In genomic region chr15:79216191-79216590, GRCm38 (mm10) we compare ENCODE assay signal across 24 mouse cellular contexts. TPM values are rescaled to one million over a fixed set of nuclear protein-coding genes. Genes with fewer than 3 reads are reported as not detected.
DNase-seq lines count a peak whose midpoint lies in the region; ATAC-seq and TF ChIP-seq lines count a peak whose summit lies in the region.
"Had no signal": no experiment of that assay in that cellular context is flagged by ENCODE, and none has a peak within 500 bp of the region (broad histone marks: within the 10 kb centered on the region; RNA-seq: fewer than 3 reads in every experiment).

No protein-coding gene starts in this region.

- no peak overlapping the region for H3K9ac ChIP-seq in hindbrain, embryonic 12.5 days
- H3K9ac ChIP-seq in forebrain, postnatal 0 days = no peak overlapping the region
- H3K9ac ChIP-seq: embryonic facial prominence, embryonic 12.5 days; forebrain, embryonic 13.5 days; forebrain, embryonic 15.5 days had no signal

- H3K4me2 ChIP-seq in hindbrain, embryonic 12.5 days (replicated peaks) = no peak overlapping the region
- H3K4me2 ChIP-seq in forebrain, postnatal 0 days (ENCODE audit: low read depth) = no peak overlapping the region
- H3K4me2 ChIP-seq: embryonic facial prominence, embryonic 12.5 days; forebrain, embryonic 13.5 days; forebrain, embryonic 15.5 days had no signal

- 0 out of 2 replicates have a peak overlapping the region, but pooled peaks have one; percentile 3 for H3K27ac ChIP-seq in hindbrain, embryonic 10.5 days
- H3K27ac ChIP-seq in hindbrain, embryonic 12.5 days = no peak overlapping the region
- H3K27ac ChIP-seq in testis, adult 2 months (ENCODE audit: control insufficient read depth, insufficient read depth, low read depth, low read length) = no peak overlapping the region
- no peak overlapping the region for H3K27ac ChIP-seq in forebrain, postnatal 0 days (ENCODE audit: low read depth, low read length)
- H3K27ac ChIP-seq: embryonic facial prominence, embryonic 10.5 days; embryonic facial prominence, embryonic 12.5 days; forebrain, embryonic 13.5 days; forebrain, embryonic 15.5 days had no signal

- 73% methylated on average over 3 of the region's 3 CpGs for WGBS in hindbrain, embryonic 10.5 days
- 80% methylated on average over 3 of the region's 3 CpGs for WGBS in hindbrain, embryonic 12.5 days
- WGBS in forebrain, postnatal 0 days = 74% methylated on average over 3 of the region's 3 CpGs

- no peak for ATAC-seq in hindbrain, embryonic 12.5 days (ENCODE audit: low FRiP score)
- no peak for ATAC-seq in forebrain, postnatal 0 days
- ATAC-seq: activated CD4-positive, CD25-positive, alpha-beta regulatory T cell, adult 4 months; CD4-positive, CD25-positive, alpha-beta regulatory T cell, adult 4 months; forebrain, embryonic 13.5 days; forebrain, embryonic 15.5 days; Patski had no signal

- H3K4me1 ChIP-seq in hindbrain, embryonic 10.5 days (replicated peaks) = peaks cover 47% of the 10 kb centered on the region
- H3K4me1 ChIP-seq in hindbrain, embryonic 12.5 days = peaks cover 13% of the 10 kb centered on the region
- H3K4me1 ChIP-seq in testis, adult 2 months (ENCODE audit: control insufficient read depth, insufficient read depth, low read length) = peaks cover 10% of the 10 kb centered on the region
- H3K4me1 ChIP-seq in forebrain, postnatal 0 days (ENCODE audit: insufficient read depth) = no peaks in the 10 kb centered on the region
- H3K4me1 ChIP-seq: forebrain, embryonic 13.5 days; forebrain, embryonic 15.5 days had no signal

- no peaks in the 10 kb centered on the region for H3K36me3 ChIP-seq in hindbrain, embryonic 10.5 days
- H3K36me3 ChIP-seq in hindbrain, embryonic 12.5 days = no peaks in the 10 kb centered on the region
- H3K36me3 ChIP-seq in testis, adult 2 months (ENCODE audit: control insufficient read depth, insufficient read depth, low read length) = no peaks in the 10 kb centered on the region
- no peaks in the 10 kb centered on the region for H3K36me3 ChIP-seq in forebrain, postnatal 0 days (ENCODE audit: insufficient read depth)
- H3K36me3 ChIP-seq: embryonic facial prominence, embryonic 10.5 days; embryonic facial prominence, embryonic 12.5 days; forebrain, embryonic 15.5 days had no signal

- TF ChIP-seq CTCF in testis, adult 2 months (IDR thresholded peaks at IDR 0.05; ENCODE audit: control insufficient read depth, insufficient read depth, insufficient replicate concordance, low read depth, low read length) = no peak
- no peak for TF ChIP-seq CTCF in forebrain, postnatal 0 days (IDR thresholded peaks at IDR 0.05; ENCODE audit: low read depth)

- no peak overlapping the region for H3K4me3 ChIP-seq in hindbrain, embryonic 10.5 days
- no peak overlapping the region for H3K4me3 ChIP-seq in hindbrain, embryonic 12.5 days
- H3K4me3 ChIP-seq in testis, adult 2 months (ENCODE audit: control insufficient read depth, low read depth, low read length) = peak overlapping the region; percentile 14
- H3K4me3 ChIP-seq in forebrain, postnatal 0 days (ENCODE audit: low read depth, low read length) = no peak overlapping the region
- H3K4me3 ChIP-seq: embryonic facial prominence, embryonic 10.5 days; embryonic facial prominence, embryonic 12.5 days; forebrain, embryonic 13.5 days; forebrain, embryonic 15.5 days had no signal

- H3K9me3 ChIP-seq in hindbrain, embryonic 10.5 days = no peaks in the 10 kb centered on the region
- H3K9me3 ChIP-seq in hindbrain, embryonic 12.5 days (replicated peaks) = no peaks in the 10 kb centered on the region
- no peaks in the 10 kb centered on the region for H3K9me3 ChIP-seq in forebrain, postnatal 0 days (ENCODE audit: low read length)
- H3K9me3 ChIP-seq: embryonic facial prominence, embryonic 10.5 days; embryonic facial prominence, embryonic 12.5 days; forebrain, embryonic 13.5 days; forebrain, embryonic 15.5 days had no signal

- no peak for DNase-seq in hindbrain, embryonic 10.5 days (ENCODE audit: low spot score)
- no peak for DNase-seq in testis, postnatal 10 days (ENCODE audit: low spot score)
- no peak for DNase-seq in forebrain, postnatal 0 days
- DNase-seq: adrenal gland, adult 8-10 months; adrenal gland, postnatal 14 days; adrenal gland, postnatal 36 days; B cell, adult 2 months; cerebellum, adult 11-12 months; cerebellum, adult 2 months; cerebellum, adult 9-10 months; cerebellum, postnatal 10 days; cerebellum, postnatal 25 days had no signal

- peaks cover 17% of the 10 kb centered on the region for H3K27me3 ChIP-seq in hindbrain, embryonic 10.5 days (ENCODE audit: insufficient read depth, poor library complexity, severe bottlenecking)
- H3K27me3 ChIP-seq in hindbrain, embryonic 12.5 days = no peaks in the 10 kb centered on the region
- H3K27me3 ChIP-seq in testis, adult 2 months (ENCODE audit: control insufficient read depth, insufficient read depth, low read length) = no peaks in the 10 kb centered on the region
- H3K27me3 ChIP-seq in forebrain, postnatal 0 days (ENCODE audit: insufficient read depth, low read length) = no peaks in the 10 kb centered on the region
- H3K27me3 ChIP-seq: embryonic facial prominence, embryonic 12.5 days; forebrain, embryonic 13.5 days; forebrain, embryonic 15.5 days; Patski had no signal

- TF ChIP-seq POLR2A in testis, adult 2 months (IDR thresholded peaks at IDR 0.05; ENCODE audit: control insufficient read depth, low read depth, low read length) = no peak

RNA-seq across cellular contexts. Expression of gene Pick1, which starts 12.8 kb away (rescaled TPM):
- polyA plus RNA-seq in hindbrain, embryonic 10.5 days (2016; fragmentation: Nextera tagmentation; extraction: Ambion mirVana) = 45.0 and 47.8 TPM in 2 replicates
- polyA plus RNA-seq in hindbrain, embryonic 12.5 days (2016; fragmentation: Nextera tagmentation; extraction: Ambion mirVana) = 67.1 and 72.6 TPM in 2 replicates
- 76.8 and 78.4 TPM in 2 replicates for polyA plus RNA-seq in testis, adult 2 months (2012; rRNA removed)
- total RNA-seq in forebrain, postnatal 0 days (2014; rRNA removed) = 76.2 and 84.7 TPM in 2 replicates
- 60.9 and 72.7 TPM in 2 replicates for polyA plus RNA-seq in forebrain, postnatal 0 days (2015; fragmentation: Nextera tagmentation; extraction: Ambion mirVana)

RNA-seq across cellular contexts. Expression of gene Gm49486, which starts 13.0 kb away (rescaled TPM):
- 0.14 and 0.21 TPM in 2 replicates for polyA plus RNA-seq in hindbrain, embryonic 10.5 days (2016; fragmentation: Nextera tagmentation; extraction: Ambion mirVana)
- 1.0 TPM in 2 replicates for polyA plus RNA-seq in hindbrain, embryonic 12.5 days (2016; fragmentation: Nextera tagmentation; extraction: Ambion mirVana)
- polyA plus RNA-seq in testis, adult 2 months (2012; rRNA removed) = 0.10 and 0.28 TPM in 2 replicates
- 2.8 and 4.4 TPM in 2 replicates for total RNA-seq in forebrain, postnatal 0 days (2014; rRNA removed)
- polyA plus RNA-seq in forebrain, postnatal 0 days (2015; fragmentation: Nextera tagmentation; extraction: Ambion mirVana) = 1.1 and 1.2 TPM in 2 replicates
- total RNA-seq: adrenal gland, adult 8-10 months had no signal

RNA-seq across cellular contexts. Expression of gene Slc16a8, which starts 38.4 kb away (rescaled TPM):
- 0.14 and 0.26 TPM in 2 replicates for polyA plus RNA-seq in hindbrain, embryonic 10.5 days (2016; fragmentation: Nextera tagmentation; extraction: Ambion mirVana)
- polyA plus RNA-seq in hindbrain, embryonic 12.5 days (2016; fragmentation: Nextera tagmentation; extraction: Ambion mirVana) = 0.36 and 0.66 TPM in 2 replicates
- not detected in 2 replicates for polyA plus RNA-seq in testis, adult 2 months (2012; rRNA removed)
- total RNA-seq in forebrain, postnatal 0 days (2014; rRNA removed) = 0.62 and 0.95 TPM in 2 replicates
- 1.4 and 1.6 TPM in 2 replicates for polyA plus RNA-seq in forebrain, postnatal 0 days (2015; fragmentation: Nextera tagmentation; extraction: Ambion mirVana)
- total RNA-seq: adrenal gland, adult 18-20 months; adrenal gland, adult 8-10 months; adrenal gland, postnatal 14 days; adrenal gland, postnatal 36 days had no signal
- polyA plus RNA-seq: activated CD4-positive, CD25-positive, alpha-beta regulatory T cell, adult 4 months; CD4-positive, CD25-positive, alpha-beta regulatory T cell, adult 4 months; cortical plate, adult 2 months; forebrain, embryonic 11.5 days had no signal

RNA-seq across cellular contexts. Expression of gene Sox10, which starts 51.2 kb away (rescaled TPM):
- polyA plus RNA-seq in hindbrain, embryonic 10.5 days (2016; fragmentation: Nextera tagmentation; extraction: Ambion mirVana) = 9.2 and 28.1 TPM in 2 replicates
- 12.4 and 19.5 TPM in 2 replicates for polyA plus RNA-seq in hindbrain, embryonic 12.5 days (2016; fragmentation: Nextera tagmentation; extraction: Ambion mirVana)
- 1.5 and 1.6 TPM in 2 replicates for polyA plus RNA-seq in testis, adult 2 months (2012; rRNA removed)
- 7.4 and 8.3 TPM in 2 replicates for total RNA-seq in forebrain, postnatal 0 days (2014; rRNA removed)
- polyA plus RNA-seq in forebrain, postnatal 0 days (2015; fragmentation: Nextera tagmentation; extraction: Ambion mirVana) = 4.8 and 6.3 TPM in 2 replicates
- polyA plus RNA-seq: activated CD4-positive, CD25-positive, alpha-beta regulatory T cell, adult 4 months; CD4-positive, CD25-positive, alpha-beta regulatory T cell, adult 4 months; Patski had no signal
